Mouse (Mus musculus) heart, postnatal 10 days (tissue): ENCODE measurements around the gene Gm14692. TPM values are rescaled to one million over a fixed set of nuclear protein-coding genes. Genes with fewer than 3 reads are reported as not detected.
"Not testable (repeated sequence)": the region's sequence is repeated elsewhere in the genome, so short reads cannot be mapped to it uniquely, and the experiment has no call there.

Experiments used
- DNase-seq, 2 experiments: peaks; one replicate each; pipeline ENCODE4 v3.0.0; 2021
- intact Hi-C: fragments of 180-260 bp; cut with DNase I; formaldehyde crosslinking; loops from one replicate; pipeline ENCODE4 v1.15.1; 2025
- total RNA-seq, 2 experiments: library from RNA; stranded (reverse); gene quantifications; 2 replicates each; pipeline ENCODE4 v1.2.3; 2021

The Gm14692 gene
- total RNA-seq = not detected

GRCm38 (mm10) chrX:67695398-67695797, at the start of gene Gm14692:
Gene Gm14692, plus strand, starts transcription at chrX:67695698.
- DNase-seq, intact Hi-C loops: not testable (repeated sequence)

GRCm38 (mm10) chrX:67693462-67693861, 2.0 kb upstream of the Gm14692 start, which contains the start of gene Gm1140:
Gene Gm1140, minus strand, starts transcription at chrX:67693562.
- not testable (repeated sequence) for DNase-seq

More at GRCm38 (mm10) chrX:67693462-67693861, 2.0 kb upstream of the Gm14692 start, which contains the start of gene Gm1140:
- intact Hi-C loops = not testable (repeated sequence)

Other genes starting within 250 kb of the Gm14692 start
- gene Gm1140, start 2.1 kb upstream of the Gm14692 start, total RNA-seq = not detected
- not detected for gene 4933436I01Rik, start 225.8 kb downstream of the Gm14692 start, total RNA-seq